Mouse (Mus musculus): Measurements from ENCODE around the gene Rragc. TPM values are rescaled to one million over a fixed set of nuclear protein-coding genes. Genes with fewer than 3 reads are reported as not detected.

The Rragc gene
- total RNA-seq (2021) (10 to 100 TPM; 39.4 to 40.6 TPM), polyA plus RNA-seq (2012; rRNA removed) (29.6 and 45.4 TPM in 2 replicates)
- long read RNA-seq, transcript Rragc-201 (7 exons, 2,593 nt): major isoform, 153 of 160 reads
- long read RNA-seq, partial matches to known transcripts: 1 of 160 reads
- long read RNA-seq, other reads (novel, unspliced or antisense): 6 of 160 reads

DNA sequence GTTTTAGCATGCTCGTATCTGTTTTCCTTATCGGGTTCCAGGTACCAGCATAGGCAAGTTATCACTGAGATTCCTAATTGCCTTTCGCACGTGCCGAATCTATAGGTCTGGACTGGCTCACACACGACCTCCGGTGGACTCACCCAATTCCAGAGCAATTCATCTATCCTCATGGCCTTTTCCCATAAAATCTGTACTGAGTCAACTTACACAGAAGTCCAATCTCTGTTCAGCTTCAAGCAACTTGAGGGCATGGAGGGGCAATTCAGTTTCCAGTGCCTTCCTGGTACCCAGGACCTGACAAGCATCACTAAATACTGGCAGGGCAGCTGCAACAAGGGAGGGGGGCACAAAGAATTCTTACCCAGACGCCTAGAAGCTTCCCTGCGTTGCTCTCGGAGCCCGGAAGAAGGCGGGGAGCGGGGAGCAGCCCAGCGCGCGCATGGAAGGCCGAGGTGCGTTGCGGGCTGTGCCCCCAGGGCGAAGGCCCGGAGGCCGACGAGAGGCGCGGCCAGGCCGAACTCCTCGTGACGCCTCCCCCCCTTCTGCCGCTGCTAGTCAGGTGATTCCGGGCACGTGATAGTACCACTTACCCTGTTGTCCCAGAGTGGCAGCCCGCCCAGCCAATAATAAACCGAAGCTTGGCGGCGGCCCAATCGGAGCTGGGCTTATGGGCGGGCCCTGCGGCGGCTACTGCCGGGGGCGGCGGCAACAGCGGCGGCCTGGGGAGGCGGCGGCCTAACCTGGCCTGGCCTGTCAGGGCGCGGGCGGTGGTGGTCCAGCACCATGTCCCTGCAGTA lies at the start of gene Rragc:
Gene Rragc, plus strand, starts transcription at position 699 of the 800 bp plus-strand sequence.
- intact Hi-C loops (cut with DNase I): loop anchor here (1.0 to 10.0 kb wide), 2 partner anchors 13 to 782 kb away; partner anchors contain the start of genes Mycbp and Ppie
- WGBS: under 1% methylated on average over 49 of the region's 49 CpGs
- H3K27ac ChIP-seq: peak within 1 kb of the TSS; percentile 90
- no peaks in the 10 kb centered on the region for H3K27me3 ChIP-seq (ENCODE audit: control insufficient read depth, insufficient read depth, low read length)
- H3K9ac ChIP-seq (ENCODE audit: low read depth, low read length): peak within 1 kb of the TSS; percentile 99
- peaks cover 6% of the 10 kb centered on the region for H3K4me1 ChIP-seq (ENCODE audit: control insufficient read depth, insufficient read depth, low read length)
- peak; percentile 100 for DNase-seq
- H3K36me3 ChIP-seq (ENCODE audit: control insufficient read depth, insufficient read depth, low read length): peaks cover 29% of the 10 kb centered on the region
- H3K4me3 ChIP-seq: peak within 1 kb of the TSS; percentile 95
- peaks cover 12% of the 10 kb centered on the region for H3K79me2 ChIP-seq (replicated peaks; ENCODE audit: control insufficient read depth, insufficient read depth, low read length)
- TF ChIP-seq POLR2A (IDR thresholded peaks at IDR 0.05; ENCODE audit: insufficient read depth, low read depth, low read length) (peak; percentile 81), CTCF (IDR thresholded peaks at IDR 0.05) (no peak), EP300 (IDR thresholded peaks at IDR 0.05; ENCODE audit: insufficient read depth, low read depth, low read length) (peak; percentile 72; the same call in 1 of the 2 replicates)

DNA sequence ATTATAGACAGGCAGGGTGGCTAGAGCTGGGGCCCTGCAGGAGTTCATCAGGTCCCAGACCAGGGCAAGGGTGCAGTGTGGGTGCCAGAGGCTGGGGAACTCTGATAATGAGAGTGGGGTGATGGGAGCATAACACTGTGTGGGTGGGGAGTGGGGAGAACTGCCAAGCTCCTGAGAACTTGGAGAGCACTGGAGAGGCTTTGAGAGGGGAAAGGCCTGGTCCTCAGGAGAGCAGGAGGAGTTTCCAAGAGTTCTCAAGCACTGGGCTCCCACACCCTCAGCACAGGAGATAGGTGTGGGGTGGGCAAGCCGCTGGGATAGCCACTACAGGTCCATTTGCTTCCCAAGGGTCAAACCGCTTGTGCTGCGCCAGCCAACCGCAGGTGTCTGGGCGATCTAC lies 23.5 kb upstream of the Rragc start:
- intact Hi-C loops (cut with DNase I): loop anchor here (10.0 kb wide), 3 partner anchors 79 to 589 kb away; no protein-coding TSS in a partner anchor
- Histone ChIP-seq H3K36me3 (ENCODE audit: control insufficient read depth, insufficient read depth, low read length) (no peaks in the 10 kb centered on the region), H3K9ac (ENCODE audit: low read depth, low read length) (no peak overlapping the region), H3K27me3 (ENCODE audit: control insufficient read depth, insufficient read depth, low read length) (no peaks in the 10 kb centered on the region), H3K4me3 (no peak overlapping the region), H3K79me2 (replicated peaks; ENCODE audit: control insufficient read depth, insufficient read depth, low read length) (no peaks in the 10 kb centered on the region), H3K27ac (no peak overlapping the region), H3K4me1 (ENCODE audit: control insufficient read depth, insufficient read depth, low read length) (no peaks in the 10 kb centered on the region)
- DNase-seq: no peak
- TF ChIP-seq EP300 (IDR thresholded peaks at IDR 0.05; ENCODE audit: insufficient read depth, low read depth, low read length): no peak
- TF ChIP-seq CTCF (IDR thresholded peaks at IDR 0.05): no peak
- no peak for TF ChIP-seq POLR2A (IDR thresholded peaks at IDR 0.05; ENCODE audit: insufficient read depth, low read depth, low read length)
- WGBS: 93% methylated on average over 5 of the region's 5 CpGs

GRCm38 (mm10) chr4:123894295-123894694 lies 23.0 kb upstream of the Rragc start:
- Histone ChIP-seq H3K9ac (ENCODE audit: low read depth, low read length) (no peak overlapping the region), H3K79me2 (replicated peaks; ENCODE audit: control insufficient read depth, insufficient read depth, low read length) (no peaks in the 10 kb centered on the region), H3K27ac (no peak overlapping the region), H3K36me3 (ENCODE audit: control insufficient read depth, insufficient read depth, low read length) (no peaks in the 10 kb centered on the region), H3K4me1 (ENCODE audit: control insufficient read depth, insufficient read depth, low read length) (no peaks in the 10 kb centered on the region), H3K27me3 (ENCODE audit: control insufficient read depth, insufficient read depth, low read length) (no peaks in the 10 kb centered on the region), H3K4me3 (no peak overlapping the region)
- WGBS: 88% methylated on average over 4 of the region's 4 CpGs
- intact Hi-C loops (cut with DNase I): loop anchor here (10.0 kb wide), 3 partner anchors 79 to 589 kb away; no protein-coding TSS in a partner anchor
- TF ChIP-seq CTCF (IDR thresholded peaks at IDR 0.05) (no peak), POLR2A (IDR thresholded peaks at IDR 0.05; ENCODE audit: insufficient read depth, low read depth, low read length) (no peak), EP300 (IDR thresholded peaks at IDR 0.05; ENCODE audit: insufficient read depth, low read depth, low read length) (no peak)
- DNase-seq: no peak

DNA sequence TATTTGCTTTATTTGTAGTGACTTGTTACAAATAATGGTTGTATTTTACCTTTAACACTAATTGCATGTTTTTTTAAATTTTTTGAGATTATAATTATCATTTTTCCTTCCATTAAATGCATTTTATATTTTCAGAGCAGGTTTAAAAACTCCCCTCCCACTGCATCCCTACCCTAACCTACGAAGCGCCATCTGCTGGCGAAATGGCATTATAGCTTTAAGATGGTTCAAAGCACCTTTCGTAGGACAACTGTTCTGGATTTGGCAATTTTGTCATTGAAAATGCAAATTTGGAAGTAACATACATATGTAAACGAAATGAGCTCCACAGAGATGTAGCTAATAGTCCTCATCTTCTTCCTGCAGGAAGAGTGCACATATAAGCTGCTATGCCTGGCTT lies 18.6 kb upstream of the Rragc start:
- intact Hi-C loops (cut with DNase I): loop anchor here (1.0 to 10.0 kb wide), 4 partner anchors 84 to 594 kb away; no protein-coding TSS in a partner anchor
- peak; percentile 17 to 36 for DNase-seq
- H3K4me1 ChIP-seq (ENCODE audit: control insufficient read depth, insufficient read depth, low read length): no peaks in the 10 kb centered on the region
- 14% methylated on average over 5 of the region's 5 CpGs for WGBS
- TF ChIP-seq POLR2A (IDR thresholded peaks at IDR 0.05; ENCODE audit: insufficient read depth, low read depth, low read length) (no peak), EP300 (IDR thresholded peaks at IDR 0.05; ENCODE audit: insufficient read depth, low read depth, low read length) (no peak), CTCF (IDR thresholded peaks at IDR 0.05) (peak; percentile 92)
- H3K79me2 ChIP-seq (replicated peaks; ENCODE audit: control insufficient read depth, insufficient read depth, low read length): no peaks in the 10 kb centered on the region
- no peak overlapping the region for H3K9ac ChIP-seq (ENCODE audit: low read depth, low read length)
- no peaks in the 10 kb centered on the region for H3K36me3 ChIP-seq (ENCODE audit: control insufficient read depth, insufficient read depth, low read length)
- no peak overlapping the region for H3K27ac ChIP-seq
- H3K4me3 ChIP-seq: no peak overlapping the region
- H3K27me3 ChIP-seq (ENCODE audit: control insufficient read depth, insufficient read depth, low read length): no peaks in the 10 kb centered on the region

DNA sequence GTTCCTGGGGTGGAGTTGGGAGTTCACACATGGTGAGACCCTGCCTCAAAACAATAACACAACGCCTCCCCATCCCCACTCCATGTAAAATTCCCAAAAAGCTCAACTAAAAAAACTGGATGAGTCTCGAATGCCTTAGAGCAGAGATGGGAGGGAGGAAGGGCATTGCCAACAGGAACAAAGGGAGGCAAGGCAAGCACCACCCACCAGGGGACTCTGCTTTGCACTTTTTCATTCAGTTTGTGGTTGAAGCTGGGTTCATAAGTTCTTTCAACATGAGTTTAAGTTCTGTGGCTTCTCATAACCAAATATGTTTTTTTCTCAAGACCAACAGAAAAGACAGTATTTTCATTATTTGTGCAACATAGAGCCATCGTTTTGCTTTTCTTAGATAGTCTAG lies 13.8 kb upstream of the Rragc start:
- intact Hi-C loops (cut with DNase I): no loop called here

More for the DNA sequence above, 13.8 kb upstream of the Rragc start:
- 70% methylated on average over 3 of the region's 3 CpGs for WGBS
- no peaks in the 10 kb centered on the region; the same call in 1 of the 2 replicates for H3K79me2 ChIP-seq (replicated peaks; ENCODE audit: control insufficient read depth, insufficient read depth, low read length)
- no peak for DNase-seq
- H3K4me1 ChIP-seq (ENCODE audit: control insufficient read depth, insufficient read depth, low read length): no peaks in the 10 kb centered on the region; the same call in 1 of the 2 replicates
- H3K27ac ChIP-seq: no peak overlapping the region
- no peaks in the 10 kb centered on the region for H3K27me3 ChIP-seq (ENCODE audit: control insufficient read depth, insufficient read depth, low read length)
- no peaks in the 10 kb centered on the region; the same call in 1 of the 2 replicates for H3K36me3 ChIP-seq (ENCODE audit: control insufficient read depth, insufficient read depth, low read length)
- no peak overlapping the region for H3K4me3 ChIP-seq
- H3K9ac ChIP-seq (ENCODE audit: low read depth, low read length): no peak overlapping the region
- TF ChIP-seq CTCF (IDR thresholded peaks at IDR 0.05) (no peak), POLR2A (IDR thresholded peaks at IDR 0.05; ENCODE audit: insufficient read depth, low read depth, low read length) (no peak), EP300 (IDR thresholded peaks at IDR 0.05; ENCODE audit: insufficient read depth, low read depth, low read length) (no peak)
